Mouse (Mus musculus): ENCODE data around the gene Purb.

Gene Purb

DNA sequence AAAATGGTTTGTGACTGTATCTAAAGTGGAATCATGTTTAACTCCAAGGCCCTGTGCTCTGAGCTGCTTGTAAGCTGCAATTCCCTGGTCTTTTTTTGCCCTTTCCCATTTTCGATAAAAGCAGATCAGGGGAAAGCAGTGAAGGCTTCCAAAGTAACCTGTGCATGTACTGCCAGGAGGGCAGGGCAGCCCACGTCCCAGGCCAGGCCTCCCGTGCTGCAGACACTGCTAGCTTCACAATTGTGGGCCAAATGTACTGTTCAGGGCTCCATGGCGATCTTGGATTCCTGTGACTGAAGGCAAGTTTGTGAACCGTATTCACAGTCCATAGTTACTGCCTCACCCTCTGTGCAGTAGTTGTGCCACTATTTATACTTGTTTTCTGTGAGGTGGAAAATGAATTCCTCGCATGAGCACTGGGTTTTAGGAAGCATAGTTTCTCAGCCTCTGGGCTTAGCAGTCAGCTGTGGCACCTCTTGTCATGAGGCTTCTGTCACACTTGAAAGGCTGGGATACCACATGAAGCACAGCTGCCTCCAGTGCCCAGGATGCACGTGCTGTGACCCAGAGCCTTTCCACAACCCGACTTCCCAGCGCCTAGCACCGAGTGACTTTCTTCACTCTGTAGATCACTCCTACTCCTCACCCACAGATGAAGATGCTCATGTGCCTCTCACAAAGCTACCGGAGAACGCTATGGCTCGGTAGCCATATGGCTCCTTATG is 5.1 kb upstream of the Purb start:
- Histone ChIP-seq H3K27me3 (ENCODE audit: insufficient read depth, low read length) (no peaks in the 10 kb centered on the region), H3K4me3 (replicated peaks; ENCODE audit: low read length) (no peak overlapping the region), H3K4me1 (replicated peaks; ENCODE audit: low read depth, low read length) (peaks cover 50% of the 10 kb centered on the region), H3K9me3 (ENCODE audit: low read length) (no peaks in the 10 kb centered on the region), H3K36me3 (ENCODE audit: insufficient read depth, low read length) (peaks cover 3% of the 10 kb centered on the region; the same call in 1 of the 2 replicates)
- no peak for TF ChIP-seq NANOG (IDR thresholded peaks at IDR 0.05; ENCODE audit: borderline replicate concordance, low read length)
- no peak for TF ChIP-seq POU5F1 (IDR thresholded peaks at IDR 0.05; ENCODE audit: borderline replicate concordance, low read length)
- no peak for TF ChIP-seq CTCF (conservative IDR thresholded peaks at IDR 0.05; ENCODE audit: low read length)

- Histone ChIP-seq H3K4me3 (replicated peaks; ENCODE audit: low read length) (no peak overlapping the region), H3K36me3 (ENCODE audit: insufficient read depth, low read length) (peaks cover 3% of the 10 kb centered on the region; the same call in 1 of the 2 replicates), H3K27me3 (ENCODE audit: insufficient read depth, low read length) (no peaks in the 10 kb centered on the region), H3K4me1 (replicated peaks; ENCODE audit: low read depth, low read length) (peaks cover 43% of the 10 kb centered on the region), H3K9me3 (ENCODE audit: low read length) (no peaks in the 10 kb centered on the region)
- TF ChIP-seq CTCF (conservative IDR thresholded peaks at IDR 0.05; ENCODE audit: low read length) (no peak), NANOG (IDR thresholded peaks at IDR 0.05; ENCODE audit: borderline replicate concordance, low read length) (no peak), POU5F1 (IDR thresholded peaks at IDR 0.05; ENCODE audit: borderline replicate concordance, low read length) (no peak)
These were observed 4.5 kb upstream of the Purb start for GRCm38 (mm10) chr11:6480191-6480590.

DNA sequence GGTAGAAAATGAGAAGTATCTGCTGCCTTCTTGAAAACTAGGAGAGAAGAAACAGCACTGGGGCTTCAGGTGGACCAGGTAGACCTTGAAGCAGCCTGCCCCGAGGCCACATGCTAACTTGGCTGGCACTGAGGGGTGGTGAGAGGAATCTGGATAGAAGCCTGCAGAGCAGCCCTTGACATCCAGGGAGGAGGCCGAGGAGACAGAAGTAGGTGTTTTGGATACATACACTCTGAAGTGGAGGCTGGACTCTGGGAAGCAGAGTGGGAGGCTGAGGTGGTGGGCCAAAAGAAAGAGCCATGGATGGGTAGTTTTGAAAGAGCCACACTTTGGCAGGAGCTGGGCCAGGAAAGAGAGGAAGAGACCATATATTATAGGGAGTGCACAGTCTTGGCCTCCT is 3.5 kb upstream of the Purb start:
- no peaks in the 10 kb centered on the region for H3K9me3 ChIP-seq (ENCODE audit: low read length)
- TF ChIP-seq POU5F1 (IDR thresholded peaks at IDR 0.05; ENCODE audit: borderline replicate concordance, low read length): no peak
- TF ChIP-seq CTCF (conservative IDR thresholded peaks at IDR 0.05; ENCODE audit: low read length): no peak
- TF ChIP-seq NANOG (IDR thresholded peaks at IDR 0.05; ENCODE audit: borderline replicate concordance, low read length): no peak

GRCm38 (mm10) chr11:6477350-6477749 is 1.6 kb upstream of the Purb start:
- H3K9me3 ChIP-seq (ENCODE audit: low read length): no peaks in the 10 kb centered on the region
- H3K27me3 ChIP-seq (ENCODE audit: insufficient read depth, low read length): no peaks in the 10 kb centered on the region
- TF ChIP-seq POU5F1 (IDR thresholded peaks at IDR 0.05; ENCODE audit: borderline replicate concordance, low read length): no peak
- no peak for TF ChIP-seq NANOG (IDR thresholded peaks at IDR 0.05; ENCODE audit: borderline replicate concordance, low read length)
- TF ChIP-seq CTCF (conservative IDR thresholded peaks at IDR 0.05; ENCODE audit: low read length): no peak
- peaks cover 29% of the 10 kb centered on the region for H3K36me3 ChIP-seq (ENCODE audit: insufficient read depth, low read length)
- peaks cover 48% of the 10 kb centered on the region for H3K4me1 ChIP-seq (replicated peaks; ENCODE audit: low read depth, low read length)
- no peak overlapping the region for H3K4me3 ChIP-seq (replicated peaks; ENCODE audit: low read length)

More for the DNA sequence above, 3.5 kb upstream of the Purb start:
- H3K4me1 ChIP-seq (replicated peaks; ENCODE audit: low read depth, low read length): peaks cover 39% of the 10 kb centered on the region
- H3K36me3 ChIP-seq (ENCODE audit: insufficient read depth, low read length): peaks cover 10% of the 10 kb centered on the region
- H3K4me3 ChIP-seq (replicated peaks; ENCODE audit: low read length): no peak overlapping the region
- no peaks in the 10 kb centered on the region for H3K27me3 ChIP-seq (ENCODE audit: insufficient read depth, low read length)

DNA sequence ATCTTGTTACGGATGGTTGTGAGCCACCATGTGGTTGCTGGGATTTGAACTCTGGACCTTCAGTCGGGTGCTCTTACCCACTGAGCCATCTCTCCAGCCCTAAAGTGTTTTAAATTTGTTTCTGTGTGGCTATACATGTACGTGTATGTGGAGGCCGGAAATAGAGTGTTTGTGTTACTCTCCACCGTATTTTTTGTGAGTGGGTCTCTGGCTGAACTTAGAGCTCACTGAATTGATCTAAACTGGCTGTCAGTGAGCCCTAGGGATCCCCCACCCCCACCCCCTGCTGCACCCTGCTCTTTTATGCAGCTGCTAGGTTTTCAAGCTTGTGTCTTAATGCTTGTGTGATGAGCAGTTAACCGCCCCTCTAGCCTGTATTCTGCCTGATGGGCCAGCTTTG is 1.2 kb upstream of the Purb start:
- peaks cover 34% of the 10 kb centered on the region for H3K36me3 ChIP-seq (ENCODE audit: insufficient read depth, low read length)
- no peak overlapping the region; the same call in 1 of the 2 replicates for H3K4me3 ChIP-seq (replicated peaks; ENCODE audit: low read length)
- TF ChIP-seq NANOG (IDR thresholded peaks at IDR 0.05; ENCODE audit: borderline replicate concordance, low read length): no peak
- TF ChIP-seq CTCF (conservative IDR thresholded peaks at IDR 0.05; ENCODE audit: low read length): no peak
- no peak for TF ChIP-seq POU5F1 (IDR thresholded peaks at IDR 0.05; ENCODE audit: borderline replicate concordance, low read length)
- H3K27me3 ChIP-seq (ENCODE audit: insufficient read depth, low read length): no peaks in the 10 kb centered on the region
- H3K9me3 ChIP-seq (ENCODE audit: low read length): no peaks in the 10 kb centered on the region
- peaks cover 53% of the 10 kb centered on the region for H3K4me1 ChIP-seq (replicated peaks; ENCODE audit: low read depth, low read length)

- TF ChIP-seq NANOG (IDR thresholded peaks at IDR 0.05; ENCODE audit: borderline replicate concordance, low read length) (no peak), CTCF (conservative IDR thresholded peaks at IDR 0.05; ENCODE audit: low read length) (no peak), POU5F1 (IDR thresholded peaks at IDR 0.05; ENCODE audit: borderline replicate concordance, low read length) (no peak)
- no peaks in the 10 kb centered on the region for H3K27me3 ChIP-seq (ENCODE audit: insufficient read depth, low read length)
- H3K9me3 ChIP-seq (ENCODE audit: low read length): no peaks in the 10 kb centered on the region
These were observed 614 bp downstream of the Purb start for GRCm38 (mm10) chr11:6474874-6475731.

DNA sequence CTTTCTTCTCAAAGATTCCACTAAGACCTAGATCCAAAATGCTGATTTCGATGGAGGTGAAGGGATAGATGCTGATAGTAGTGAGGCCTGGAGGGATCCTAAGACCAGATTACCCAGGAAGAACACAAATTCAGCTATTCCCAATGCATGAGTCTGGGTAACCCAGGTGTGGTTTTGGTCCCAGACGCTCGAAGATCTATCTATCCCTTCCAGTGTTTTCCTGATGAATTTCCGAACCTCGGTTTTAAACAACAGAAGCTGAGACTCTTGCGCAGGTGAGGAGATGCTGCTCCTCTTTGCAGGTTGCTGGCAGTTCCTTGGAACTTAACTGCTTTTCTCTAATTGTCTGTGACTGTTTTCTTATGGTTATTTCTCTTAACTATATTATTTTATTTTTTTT is 1.3 kb downstream of the Purb start:
- Histone ChIP-seq H3K27me3 (ENCODE audit: insufficient read depth, low read length) (no peaks in the 10 kb centered on the region), H3K9me3 (ENCODE audit: low read length) (no peaks in the 10 kb centered on the region), H3K4me3 (replicated peaks; ENCODE audit: low read length) (peak overlapping the region; percentile 88), H3K4me1 (replicated peaks; ENCODE audit: low read depth, low read length) (peaks cover 63% of the 10 kb centered on the region), H3K36me3 (ENCODE audit: insufficient read depth, low read length) (peaks cover 57% of the 10 kb centered on the region)
- TF ChIP-seq CTCF (conservative IDR thresholded peaks at IDR 0.05; ENCODE audit: low read length) (no peak), NANOG (IDR thresholded peaks at IDR 0.05; ENCODE audit: borderline replicate concordance, low read length) (no peak), POU5F1 (IDR thresholded peaks at IDR 0.05; ENCODE audit: borderline replicate concordance, low read length) (no peak)

More at GRCm38 (mm10) chr11:6474874-6475731, 614 bp downstream of the Purb start:
- H3K4me1 ChIP-seq (replicated peaks; ENCODE audit: low read depth, low read length): peaks cover 59% of the 10 kb centered on the region
- peaks cover 51% of the 10 kb centered on the region for H3K36me3 ChIP-seq (ENCODE audit: insufficient read depth, low read length)
- H3K4me3 ChIP-seq (replicated peaks; ENCODE audit: low read length): peak overlapping the region; percentile 88

DNA sequence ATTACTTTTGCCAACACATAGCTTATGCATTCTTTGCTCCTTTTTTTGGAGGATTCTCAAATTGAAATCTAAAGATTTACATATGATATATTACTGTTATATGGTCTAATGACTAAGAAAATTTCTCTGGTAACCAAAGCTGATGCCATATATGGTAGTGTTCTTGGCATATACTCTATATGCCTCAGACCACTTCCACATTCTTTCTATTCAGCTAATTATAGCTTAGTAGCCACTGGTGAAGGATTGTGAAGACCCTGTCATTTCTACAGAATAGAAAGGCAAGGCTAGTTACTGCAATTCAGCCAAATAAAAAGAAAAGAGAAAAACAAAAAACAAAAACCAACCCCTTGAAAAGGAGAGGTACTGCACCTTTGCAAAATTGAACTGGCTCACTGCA is 3.6 kb downstream of the Purb start:
- Histone ChIP-seq H3K4me1 (replicated peaks; ENCODE audit: low read depth, low read length) (peaks cover 75% of the 10 kb centered on the region), H3K9me3 (ENCODE audit: low read length) (no peaks in the 10 kb centered on the region), H3K27me3 (ENCODE audit: insufficient read depth, low read length) (no peaks in the 10 kb centered on the region), H3K4me3 (replicated peaks; ENCODE audit: low read length) (peak overlapping the region; percentile 88), H3K36me3 (ENCODE audit: insufficient read depth, low read length) (peaks cover 77% of the 10 kb centered on the region)
- no peak for TF ChIP-seq CTCF (conservative IDR thresholded peaks at IDR 0.05; ENCODE audit: low read length)
